Mouse (Mus musculus) hindbrain, embryonic 15.5 days (tissue): Measurements from ENCODE around the gene Aloxe3. TPM values are rescaled to one million over a fixed set of nuclear protein-coding genes. Genes with fewer than 3 reads are reported as not detected.
A peak's percentile ranks its signal among the peaks of the same experiment; 100 is the strongest.

Experiments used
- ATAC-seq: fragments of 200-750 bp; cut with Nextera tagmentation; 2 replicates; pipeline ENCODE4 v1.8.0; 2017; ENCODE audit warnings: low read depth, moderate number of reproducible peaks, moderate TSS enrichment; ENCODE audit not compliant: low FRiP score
- H3K27ac ChIP-seq: fragments of 300-500 bp; sonication (generic); replicated peaks from 2 replicates; pipeline ENCODE4 v1.5.1; 2015; ENCODE audit warnings: mild to moderate bottlenecking, inconsistent platforms
- H3K27me3 ChIP-seq: fragments of 300-500 bp; sonication (generic); 2 replicates; pipeline ENCODE4 v1.6.1; 2015; ENCODE audit warnings: control low read depth, inconsistent platforms
- H3K36me3 ChIP-seq: fragments of 300-500 bp; sonication (generic); 2 replicates; pipeline ENCODE4 v1.6.1; 2015; ENCODE audit warnings: control low read depth, inconsistent platforms
- H3K4me1 ChIP-seq: fragments of 300-500 bp; sonication (generic); replicated peaks from 2 replicates; pipeline ENCODE4 v1.6.1; 2015; ENCODE audit warnings: control low read depth, inconsistent platforms
- H3K4me2 ChIP-seq: fragments of 300-500 bp; sonication (generic); 2 replicates; pipeline ENCODE4 v1.6.1; 2015; ENCODE audit warnings: moderate library complexity, mild to moderate bottlenecking, inconsistent platforms
- H3K4me3 ChIP-seq: fragments of 300-500 bp; sonication (generic); 2 replicates; pipeline ENCODE4 v1.5.1; 2015; ENCODE audit warnings: mild to moderate bottlenecking, inconsistent platforms
- H3K9ac ChIP-seq: fragments of 300-500 bp; sonication (generic); 2 replicates; pipeline ENCODE4 v1.6.1; 2015; ENCODE audit warnings: inconsistent platforms
- H3K9me3 ChIP-seq: fragments of 300-500 bp; sonication (generic); 2 replicates; pipeline ENCODE4 v1.6.1; 2016; ENCODE audit warnings: control low read depth, inconsistent platforms
- WGBS: fragments of 180-500 bp; shearing (Covaris S2); methylation state at CpG from one replicate; pipeline ENCODE4 v1.1.7; 2015; 5-methylcytosine and 5-hydroxymethylcytosine counted together
- polyA plus RNA-seq: library from polyadenylated mRNA; unstranded; fragments of >200 nt; fragmentation: Nextera tagmentation; extraction: Ambion mirVana; gene quantifications from 2 replicates; pipeline ENCODE4 v1.2.1, GENCODE M21; 2015

The Aloxe3 gene
- polyA plus RNA-seq, 1 experiment from 2014 or later: 6.5 TPM

GRCm38 (mm10) chr11:69122336-69122951, 3.3 kb upstream of the Aloxe3 start, which contains the start of gene 9130213A22Rik:
Gene 9130213A22Rik (minus strand): TSS chr11:69122589.
- Histone ChIP-seq H3K4me2 (peak within 1 kb of the TSS; percentile 98), H3K36me3 (no peaks in the 10 kb centered on the region), H3K9ac (peak within 1 kb of the TSS; percentile 70), H3K27ac (peak within 1 kb of the TSS; percentile 79), H3K4me1 (peaks cover 55% of the 10 kb centered on the region), H3K9me3 (no peaks in the 10 kb centered on the region), H3K27me3 (peaks cover 7% of the 10 kb centered on the region; the same call in 1 of the 2 replicates), H3K4me3 (peak within 1 kb of the TSS; percentile 89)
- WGBS: under 1% methylated on average over 66 of the region's 66 CpGs
- ATAC-seq: peak; percentile 59

GRCm38 (mm10) chr11:69123056-69123692, 2.5 kb upstream of the Aloxe3 start:
- ATAC-seq: peak; percentile 2
- under 1% methylated on average over 29 of the region's 29 CpGs for WGBS

GRCm38 (mm10) chr11:69123693-69124497, 1.8 kb upstream of the Aloxe3 start:
- Histone ChIP-seq H3K36me3 (no peaks in the 10 kb centered on the region), H3K4me3 (peak overlapping the region; percentile 89), H3K4me1 (peaks cover 46% of the 10 kb centered on the region), H3K27me3 (peaks cover 11% of the 10 kb centered on the region), H3K4me2 (peak overlapping the region; percentile 98), H3K9ac (peak overlapping the region; percentile 35), H3K9me3 (no peaks in the 10 kb centered on the region), H3K27ac (peak overlapping the region; percentile 68)
- peak; percentile 70 for ATAC-seq
- under 1% methylated on average over 31 of the region's 31 CpGs for WGBS

More at GRCm38 (mm10) chr11:69123056-69123692, 2.5 kb upstream of the Aloxe3 start:
- peaks cover 50% of the 10 kb centered on the region for H3K4me1 ChIP-seq
- H3K27me3 ChIP-seq: peaks cover 9% of the 10 kb centered on the region
- H3K9ac ChIP-seq: peak overlapping the region; percentile 70
- peak overlapping the region; percentile 89 for H3K4me3 ChIP-seq
- H3K4me2 ChIP-seq: peak overlapping the region; percentile 98
- peak overlapping the region; percentile 79 for H3K27ac ChIP-seq
- no peaks in the 10 kb centered on the region for H3K36me3 ChIP-seq
- no peaks in the 10 kb centered on the region for H3K9me3 ChIP-seq

- H3K27me3 ChIP-seq: peaks cover 11% of the 10 kb centered on the region
- peak overlapping the region; percentile 89 for H3K4me3 ChIP-seq
- H3K9ac ChIP-seq: no peak overlapping the region
- peak; percentile 42 for ATAC-seq
- H3K4me2 ChIP-seq: peak overlapping the region; percentile 98
- peaks cover 41% of the 10 kb centered on the region for H3K4me1 ChIP-seq
- under 1% methylated on average over 3 of the region's 3 CpGs for WGBS
- no peak overlapping the region for H3K27ac ChIP-seq
- no peaks in the 10 kb centered on the region for H3K9me3 ChIP-seq
- no peaks in the 10 kb centered on the region for H3K36me3 ChIP-seq
Measured at GRCm38 (mm10) chr11:69124498-69124847, 1.2 kb upstream of the Aloxe3 start.

- no peaks in the 10 kb centered on the region for H3K36me3 ChIP-seq
- peaks cover 9% of the 10 kb centered on the region for H3K27me3 ChIP-seq
- WGBS: under 1% methylated on average over 24 of the region's 24 CpGs
- peak overlapping the region; percentile 76 for H3K4me2 ChIP-seq
- peak overlapping the region; percentile 61 for H3K4me3 ChIP-seq
- peak overlapping the region; percentile 83 for H3K27ac ChIP-seq
- H3K4me1 ChIP-seq: peaks cover 33% of the 10 kb centered on the region
- peak overlapping the region; percentile 56 for H3K9ac ChIP-seq
- no peaks in the 10 kb centered on the region for H3K9me3 ChIP-seq
- ATAC-seq: peak; percentile 27
Measured at GRCm38 (mm10) chr11:69125041-69125851, 450 bp upstream of the Aloxe3 start.

- Histone ChIP-seq H3K27me3 (peaks cover 5% of the 10 kb centered on the region), H3K4me1 (peaks cover 24% of the 10 kb centered on the region), H3K36me3 (no peaks in the 10 kb centered on the region), H3K9me3 (no peaks in the 10 kb centered on the region), H3K27ac (peak overlapping the region; percentile 83), H3K9ac (peak overlapping the region; percentile 56), H3K4me2 (peak overlapping the region; percentile 76), H3K4me3 (peak overlapping the region; percentile 61)
- ATAC-seq: no peak
- 7% methylated on average over 20 of the region's 20 CpGs for WGBS
Measured at GRCm38 (mm10) chr11:69125919-69126705, 416 bp downstream of the Aloxe3 start.

GRCm38 (mm10) chr11:69126706-69127095, 1.0 kb downstream of the Aloxe3 start:
- Histone ChIP-seq H3K27ac (no peak overlapping the region), H3K4me3 (peak overlapping the region; percentile 61), H3K9me3 (no peaks in the 10 kb centered on the region), H3K4me1 (peaks cover 18% of the 10 kb centered on the region), H3K27me3 (peaks cover 5% of the 10 kb centered on the region), H3K4me2 (peak overlapping the region; percentile 76), H3K9ac (peak overlapping the region; percentile 56), H3K36me3 (no peaks in the 10 kb centered on the region)
- 62% methylated on average over 2 of the region's 2 CpGs for WGBS
- no peak for ATAC-seq

- no peak overlapping the region for H3K4me2 ChIP-seq
- H3K9ac ChIP-seq: no peak overlapping the region
- no peaks in the 10 kb centered on the region for H3K9me3 ChIP-seq
- H3K27ac ChIP-seq: no peak overlapping the region
- no peaks in the 10 kb centered on the region for H3K36me3 ChIP-seq
- 79% methylated on average over 8 of the region's 8 CpGs for WGBS
- peaks cover 5% of the 10 kb centered on the region for H3K27me3 ChIP-seq
- H3K4me1 ChIP-seq: peaks cover 15% of the 10 kb centered on the region
- no peak for ATAC-seq
- H3K4me3 ChIP-seq: no peak overlapping the region
Measured at GRCm38 (mm10) chr11:69128426-69129122, 2.9 kb downstream of the Aloxe3 start.

- H3K9me3 ChIP-seq: no peaks in the 10 kb centered on the region
- H3K4me2 ChIP-seq: peak overlapping the region; percentile 59
- no peak overlapping the region for H3K9ac ChIP-seq
- ATAC-seq: no peak
- H3K27ac ChIP-seq: 0 out of 2 replicates have a peak overlapping the region, but pooled peaks have one; percentile 63
- peak overlapping the region; percentile 41 for H3K4me3 ChIP-seq
- H3K4me1 ChIP-seq: peaks cover 7% of the 10 kb centered on the region; the same call in 1 of the 2 replicates
- WGBS: 19% methylated on average over 5 of the region's 5 CpGs
- no peaks in the 10 kb centered on the region for H3K36me3 ChIP-seq
- H3K27me3 ChIP-seq: no peaks in the 10 kb centered on the region; the same call in none of the 2 replicates
Measured at GRCm38 (mm10) chr11:69133566-69133922, 7.8 kb downstream of the Aloxe3 start.

- peak; percentile 78 for ATAC-seq
- peak overlapping the region; percentile 26 for H3K9ac ChIP-seq
- peak overlapping the region; percentile 41 for H3K4me3 ChIP-seq
- peak overlapping the region; percentile 63 for H3K27ac ChIP-seq
- no peaks in the 10 kb centered on the region for H3K36me3 ChIP-seq
- 1% methylated on average over 34 of the region's 34 CpGs for WGBS
- H3K27me3 ChIP-seq: no peaks in the 10 kb centered on the region; the same call in none of the 2 replicates
- peak overlapping the region; percentile 59 for H3K4me2 ChIP-seq
- peaks cover 7% of the 10 kb centered on the region; the same call in 1 of the 2 replicates for H3K4me1 ChIP-seq
- no peaks in the 10 kb centered on the region for H3K9me3 ChIP-seq
Measured at GRCm38 (mm10) chr11:69133923-69134621, 8.4 kb downstream of the Aloxe3 start.
